Mouse (Mus musculus): ENCODE measurements at regions not wholly inside any gene's neighbourhood (a gene's known extent, or its start where the extent isn't known, plus 50 kb on each side); places are given as distances from the start of the nearest gene placed in this dataset.

GRCm38 (mm10) chr5:35221451-35222305 is 56.4 kb upstream of the Adra2c start:
- Histone ChIP-seq H3K4me1 (ENCODE audit: control insufficient read depth, insufficient read depth, low read length) (no peaks in the 10 kb centered on the region), H3K27ac (ENCODE audit: insufficient read depth, low read length) (no peak overlapping the region), H3K4me3 (ENCODE audit: insufficient read depth, low read length) (no peak overlapping the region)
- no peak for TF ChIP-seq POLR2A (IDR thresholded peaks at IDR 0.05; ENCODE audit: extremely low read depth, insufficient read depth, low read length)
- no peak for TF ChIP-seq CTCF (IDR thresholded peaks at IDR 0.05; ENCODE audit: extremely low read depth, insufficient read depth, low read length)

GRCm38 (mm10) chr5:35216271-35216670 is 61.8 kb upstream of the Adra2c start:
- peaks cover 2% of the 10 kb centered on the region; the same call in 1 of the 2 replicates for H3K4me1 ChIP-seq (ENCODE audit: control insufficient read depth, insufficient read depth, low read length)
- H3K27ac ChIP-seq (ENCODE audit: insufficient read depth, low read length): no peak overlapping the region
- TF ChIP-seq POLR2A (IDR thresholded peaks at IDR 0.05; ENCODE audit: extremely low read depth, insufficient read depth, low read length) (no peak), CTCF (IDR thresholded peaks at IDR 0.05; ENCODE audit: extremely low read depth, insufficient read depth, low read length) (no peak)
- no peak overlapping the region for H3K4me3 ChIP-seq (ENCODE audit: insufficient read depth, low read length)

GRCm38 (mm10) chr5:35215480-35216195 is 62.5 kb upstream of the Adra2c start:
- TF ChIP-seq CTCF (IDR thresholded peaks at IDR 0.05; ENCODE audit: extremely low read depth, insufficient read depth, low read length) (no peak), POLR2A (IDR thresholded peaks at IDR 0.05; ENCODE audit: extremely low read depth, insufficient read depth, low read length) (no peak)
- no peak overlapping the region for H3K4me3 ChIP-seq (ENCODE audit: insufficient read depth, low read length)
- peaks cover 2% of the 10 kb centered on the region; the same call in 1 of the 2 replicates for H3K4me1 ChIP-seq (ENCODE audit: control insufficient read depth, insufficient read depth, low read length)
- H3K27ac ChIP-seq (ENCODE audit: insufficient read depth, low read length): no peak overlapping the region

- Histone ChIP-seq H3K4me1 (ENCODE audit: control insufficient read depth, insufficient read depth, low read length) (peaks cover 2% of the 10 kb centered on the region; the same call in 1 of the 2 replicates), H3K27ac (ENCODE audit: insufficient read depth, low read length) (no peak overlapping the region), H3K4me3 (ENCODE audit: insufficient read depth, low read length) (no peak overlapping the region)
- TF ChIP-seq CTCF (IDR thresholded peaks at IDR 0.05; ENCODE audit: extremely low read depth, insufficient read depth, low read length) (no peak), POLR2A (IDR thresholded peaks at IDR 0.05; ENCODE audit: extremely low read depth, insufficient read depth, low read length) (no peak)
Measured at GRCm38 (mm10) chr5:35215007-35215406, 63.1 kb upstream of the Adra2c start.

DNA sequence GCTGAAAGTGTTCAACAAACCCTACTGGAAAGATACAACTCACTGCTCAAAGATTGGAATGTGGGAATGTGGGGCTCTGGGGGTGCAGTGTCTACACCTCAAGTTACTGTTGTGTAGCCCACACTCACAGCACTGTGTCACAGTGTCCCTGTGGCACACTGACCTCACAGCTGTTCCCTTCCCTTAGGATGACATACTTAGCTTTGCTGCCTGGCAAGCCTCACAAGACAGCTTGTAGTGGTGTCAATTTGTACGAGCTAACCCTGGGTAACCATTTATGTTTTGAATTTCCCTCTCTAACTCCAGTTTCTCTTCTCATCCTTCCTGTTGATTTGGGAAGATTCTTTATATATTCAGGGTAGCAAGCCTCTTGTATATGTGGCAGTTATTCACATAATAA is 68.8 kb upstream of the Adra2c start:
- H3K4me3 ChIP-seq (ENCODE audit: insufficient read depth, low read length): no peak overlapping the region

GRCm38 (mm10) chr5:35204049-35204448 is 74.1 kb upstream of the Adra2c start:
- Histone ChIP-seq H3K27ac (ENCODE audit: insufficient read depth, low read length) (no peak overlapping the region), H3K4me1 (ENCODE audit: control insufficient read depth, insufficient read depth, low read length) (no peaks in the 10 kb centered on the region), H3K4me3 (ENCODE audit: insufficient read depth, low read length) (no peak overlapping the region)
- TF ChIP-seq CTCF (IDR thresholded peaks at IDR 0.05; ENCODE audit: extremely low read depth, insufficient read depth, low read length) (no peak), POLR2A (IDR thresholded peaks at IDR 0.05; ENCODE audit: extremely low read depth, insufficient read depth, low read length) (no peak)

More for the DNA sequence above, 68.8 kb upstream of the Adra2c start:
- TF ChIP-seq POLR2A (IDR thresholded peaks at IDR 0.05; ENCODE audit: extremely low read depth, insufficient read depth, low read length) (no peak), CTCF (IDR thresholded peaks at IDR 0.05; ENCODE audit: extremely low read depth, insufficient read depth, low read length) (no peak)
- no peak overlapping the region for H3K27ac ChIP-seq (ENCODE audit: insufficient read depth, low read length)
- no peaks in the 10 kb centered on the region for H3K4me1 ChIP-seq (ENCODE audit: control insufficient read depth, insufficient read depth, low read length)

DNA sequence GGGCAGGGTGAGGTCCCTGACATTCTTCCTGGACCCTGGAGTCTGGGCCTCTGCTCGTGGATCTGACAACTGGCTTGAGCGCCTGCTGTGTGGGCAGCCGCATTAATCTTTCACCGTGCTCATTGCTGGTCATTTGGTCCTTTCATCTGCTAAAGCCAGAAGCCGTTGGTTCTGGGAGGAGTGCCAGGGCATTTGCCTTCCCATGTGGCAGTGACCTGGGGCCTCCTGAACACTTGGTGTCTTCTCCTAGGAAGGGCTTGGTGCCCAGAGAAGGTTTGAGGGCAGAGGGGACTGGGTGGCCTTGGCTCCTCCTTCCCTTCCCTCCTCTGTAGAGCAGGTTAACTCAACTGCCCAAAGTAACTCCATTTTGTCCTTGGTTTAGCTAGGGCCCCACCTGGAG is 79.7 kb upstream of the Adra2c start:
- no peak overlapping the region for H3K4me3 ChIP-seq (ENCODE audit: insufficient read depth, low read length)
- H3K4me1 ChIP-seq (ENCODE audit: control insufficient read depth, insufficient read depth, low read length): no peaks in the 10 kb centered on the region
- no peak overlapping the region for H3K27ac ChIP-seq (ENCODE audit: insufficient read depth, low read length)
- TF ChIP-seq POLR2A (IDR thresholded peaks at IDR 0.05; ENCODE audit: extremely low read depth, insufficient read depth, low read length) (no peak), CTCF (IDR thresholded peaks at IDR 0.05; ENCODE audit: extremely low read depth, insufficient read depth, low read length) (no peak)

DNA sequence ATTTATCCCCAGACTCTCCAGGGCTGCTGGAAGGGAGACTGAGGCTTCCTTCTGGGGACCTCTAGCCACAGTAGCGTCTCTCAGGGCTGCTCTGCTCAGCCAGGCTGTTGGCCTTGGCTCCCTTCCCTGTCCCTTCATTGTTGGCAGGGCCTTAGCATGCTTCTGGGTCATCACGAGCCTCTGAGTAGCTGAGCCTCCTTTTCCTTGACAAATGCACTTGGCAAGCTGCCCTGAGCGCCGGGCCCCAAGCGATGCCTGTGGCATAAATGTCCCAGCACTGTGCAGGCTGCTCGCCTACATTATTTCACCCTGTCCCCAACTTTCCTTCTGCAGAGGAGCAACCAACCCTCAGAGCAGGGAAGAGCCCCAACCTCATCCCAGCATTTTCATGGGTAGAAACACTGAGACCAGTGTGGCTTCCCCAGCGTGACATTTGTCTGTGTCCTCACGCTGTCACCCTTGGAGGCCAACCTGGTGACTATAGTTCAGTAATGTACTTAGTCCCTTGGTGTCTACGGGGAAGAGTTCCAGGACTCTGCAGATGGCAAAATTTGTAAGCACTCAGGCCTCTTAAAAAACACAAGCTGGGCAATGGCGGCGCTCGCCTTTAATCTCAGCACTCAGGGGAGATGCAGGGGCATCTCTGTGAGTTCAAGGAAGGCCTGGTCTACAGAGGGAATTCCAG is 83.7 kb upstream of the Lrpap1 start:
- no peak for TF ChIP-seq POLR2A (IDR thresholded peaks at IDR 0.05; ENCODE audit: extremely low read depth, insufficient read depth, low read length)
- no peak for TF ChIP-seq CTCF (IDR thresholded peaks at IDR 0.05; ENCODE audit: extremely low read depth, insufficient read depth, low read length)
- no peak overlapping the region for H3K27ac ChIP-seq (ENCODE audit: insufficient read depth, low read length)
- H3K4me1 ChIP-seq (ENCODE audit: control insufficient read depth, insufficient read depth, low read length): no peaks in the 10 kb centered on the region
- H3K4me3 ChIP-seq (ENCODE audit: insufficient read depth, low read length): no peak overlapping the region

DNA sequence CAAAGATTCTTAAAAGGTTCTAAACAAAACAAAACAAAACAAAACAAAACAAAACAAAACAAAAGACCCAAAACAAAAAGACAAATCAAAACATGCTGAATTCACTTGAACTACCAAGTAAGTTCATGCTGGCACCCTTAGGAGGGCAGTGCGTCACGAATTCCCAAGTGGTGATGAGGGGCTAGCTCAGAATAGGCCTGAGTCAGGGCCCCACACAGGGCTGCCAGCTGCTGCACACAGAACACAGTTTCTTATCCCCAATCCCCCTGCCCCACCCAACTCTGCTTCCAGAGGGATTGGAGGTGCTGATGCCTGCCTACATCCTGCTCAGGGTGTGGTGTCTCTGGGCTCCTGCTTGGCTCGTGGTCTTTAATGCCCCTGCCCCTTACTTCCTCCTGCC is 80.3 kb upstream of the Lrpap1 start:
- Histone ChIP-seq H3K27ac (ENCODE audit: insufficient read depth, low read length) (no peak overlapping the region), H3K4me3 (ENCODE audit: insufficient read depth, low read length) (no peak overlapping the region), H3K4me1 (ENCODE audit: control insufficient read depth, insufficient read depth, low read length) (no peaks in the 10 kb centered on the region)
- no peak for TF ChIP-seq CTCF (IDR thresholded peaks at IDR 0.05; ENCODE audit: extremely low read depth, insufficient read depth, low read length)
- TF ChIP-seq POLR2A (IDR thresholded peaks at IDR 0.05; ENCODE audit: extremely low read depth, insufficient read depth, low read length): no peak

Data from cortical plate, adult 2 months (tissue).